Mouse (Mus musculus) v-Abl transformed pro-B cells (cell line): ENCODE data around the gene Nupr1l.

Experiments
- in situ Hi-C, 2 experiments: fragments of 400-800 bp; cut with MboI; formaldehyde crosslinking; loops; one replicate each; pipeline ENCODE4 v1.15.1; 2025; ENCODE audit not compliant: unreplicated experiment in 2 of 2

Nupr1l gene

DNA sequence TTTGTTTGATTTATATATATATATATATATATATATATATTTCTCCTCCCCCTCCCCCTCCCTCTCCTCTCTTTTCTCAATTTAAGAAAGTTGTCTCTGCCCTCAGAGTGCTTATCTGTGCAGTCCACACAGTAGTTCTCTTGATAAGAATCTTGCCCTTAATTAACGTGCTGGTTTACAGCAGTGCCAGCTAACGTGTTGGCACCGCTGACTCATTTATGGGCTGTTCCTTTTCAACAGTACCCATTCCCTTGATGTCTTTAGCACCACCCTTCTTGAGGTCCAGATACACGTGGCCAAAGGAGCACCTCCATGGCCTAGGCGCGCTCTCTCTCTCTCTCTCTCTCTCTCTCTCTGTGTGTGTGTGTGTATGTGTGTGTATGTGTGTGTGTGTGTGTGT is 47.5 kb downstream of the Nupr1l start:
- in situ Hi-C loops = no loop called here

GRCm38 (mm10) chr5:129963224-129963623 is 54.9 kb downstream of the Nupr1l start:
- in situ Hi-C loops = no loop called here
